Mouse (Mus musculus) intestine, embryonic 14.5 days (tissue): ENCODE measurements around the gene Scn3b. TPM values are rescaled to one million over a fixed set of nuclear protein-coding genes. Genes with fewer than 3 reads are reported as not detected.

Experiments
- ATAC-seq: fragments of 200-750 bp; cut with Nextera tagmentation; replicated peaks from 2 replicates; pipeline ENCODE4 v1.8.0; 2017; ENCODE audit warnings: low read depth, moderate number of reproducible peaks, moderate TSS enrichment, moderate library complexity; ENCODE audit not compliant: low FRiP score, low TSS enrichment
- DNase-seq: peaks from one replicate; pipeline ENCODE4 v3.0.0-alpha.2; 2018; ENCODE audit warnings: low spot score
- H3K27ac ChIP-seq: fragments of 300-500 bp; sonication (generic); 2 replicates; pipeline ENCODE4 v1.5.1; 2014; ENCODE audit warnings: low read depth, mild to moderate bottlenecking, control low read depth
- H3K27me3 ChIP-seq: fragments of 300-500 bp; sonication (generic); replicated peaks from 2 replicates; pipeline ENCODE4 v1.6.1; 2014; ENCODE audit warnings: low read length, control low read depth; ENCODE audit not compliant: control insufficient read depth, insufficient read depth
- H3K36me3 ChIP-seq: fragments of 300-500 bp; sonication (generic); 2 replicates; pipeline ENCODE4 v1.6.1; 2014; ENCODE audit warnings: low read length, control low read depth; ENCODE audit not compliant: control insufficient read depth, insufficient read depth
- H3K4me1 ChIP-seq: fragments of 300-500 bp; sonication (generic); replicated peaks from 2 replicates; pipeline ENCODE4 v1.6.1; 2014; ENCODE audit warnings: low read length, control low read depth, mixed read lengths; ENCODE audit not compliant: control insufficient read depth, insufficient read depth
- H3K4me2 ChIP-seq: fragments of 300-500 bp; sonication (generic); 2 replicates; pipeline ENCODE4 v1.6.1; 2014; ENCODE audit warnings: low read length
- H3K4me3 ChIP-seq: fragments of 300-500 bp; sonication (generic); 2 replicates; pipeline ENCODE4 v1.5.1; 2014; ENCODE audit warnings: low read depth, low read length, control low read depth, mixed read lengths
- H3K9ac ChIP-seq: fragments of 300-500 bp; sonication (generic); 2 replicates; pipeline ENCODE4 v1.6.1; 2014; ENCODE audit warnings: mild to moderate bottlenecking, low read length
- H3K9me3 ChIP-seq: fragments of 300-500 bp; sonication (generic); 2 replicates; pipeline ENCODE4 v1.6.1; 2016; ENCODE audit warnings: low read length, control low read depth; ENCODE audit not compliant: control insufficient read depth
- WGBS: fragments of 180-500 bp; shearing (Covaris S2); extraction: QIAGEN DNeasy Blood & Tissue Kit; methylation state at CpG from one replicate; pipeline ENCODE4 v1.1.7; 2014; 5-methylcytosine and 5-hydroxymethylcytosine counted together
- polyA plus RNA-seq: library from polyadenylated mRNA; unstranded; fragments of >200 nt; fragmentation: Nextera tagmentation; extraction: Ambion mirVana; gene quantifications from 2 replicates; pipeline ENCODE4 v1.2.1, GENCODE M21; 2014

The Scn3b gene
- polyA plus RNA-seq, 1 experiment from 2014 or later, result 6.9 TPM

GRCm38 (mm10) chr9:40239749-40240148 lies 29.3 kb upstream of the Scn3b start:
- Histone ChIP-seq H3K27me3 (peaks cover 4% of the 10 kb centered on the region; the same call in 1 of the 2 replicates), H3K36me3 (no peaks in the 10 kb centered on the region), H3K27ac (no peak overlapping the region), H3K9ac (no peak overlapping the region), H3K9me3 (no peaks in the 10 kb centered on the region), H3K4me2 (no peak overlapping the region), H3K4me3 (no peak overlapping the region), H3K4me1 (peaks cover 6% of the 10 kb centered on the region; the same call in 1 of the 2 replicates)
- 38% methylated on average over 4 of the region's 4 CpGs for WGBS
- DNase-seq (no peak), ATAC-seq (no peak)

GRCm38 (mm10) chr9:40240311-40240710 lies 28.7 kb upstream of the Scn3b start:
- H3K27ac ChIP-seq, result no peak overlapping the region
- ATAC-seq, result no peak
- peaks cover 8% of the 10 kb centered on the region; the same call in 1 of the 2 replicates for H3K4me1 ChIP-seq
- H3K4me2 ChIP-seq, result no peak overlapping the region
- no peak for DNase-seq
- 19% methylated on average over 5 of the region's 5 CpGs for WGBS
- H3K9ac ChIP-seq, result no peak overlapping the region
- H3K9me3 ChIP-seq, result no peaks in the 10 kb centered on the region
- H3K36me3 ChIP-seq, result no peaks in the 10 kb centered on the region
- no peak overlapping the region for H3K4me3 ChIP-seq
- peaks cover 4% of the 10 kb centered on the region; the same call in 1 of the 2 replicates for H3K27me3 ChIP-seq

DNA sequence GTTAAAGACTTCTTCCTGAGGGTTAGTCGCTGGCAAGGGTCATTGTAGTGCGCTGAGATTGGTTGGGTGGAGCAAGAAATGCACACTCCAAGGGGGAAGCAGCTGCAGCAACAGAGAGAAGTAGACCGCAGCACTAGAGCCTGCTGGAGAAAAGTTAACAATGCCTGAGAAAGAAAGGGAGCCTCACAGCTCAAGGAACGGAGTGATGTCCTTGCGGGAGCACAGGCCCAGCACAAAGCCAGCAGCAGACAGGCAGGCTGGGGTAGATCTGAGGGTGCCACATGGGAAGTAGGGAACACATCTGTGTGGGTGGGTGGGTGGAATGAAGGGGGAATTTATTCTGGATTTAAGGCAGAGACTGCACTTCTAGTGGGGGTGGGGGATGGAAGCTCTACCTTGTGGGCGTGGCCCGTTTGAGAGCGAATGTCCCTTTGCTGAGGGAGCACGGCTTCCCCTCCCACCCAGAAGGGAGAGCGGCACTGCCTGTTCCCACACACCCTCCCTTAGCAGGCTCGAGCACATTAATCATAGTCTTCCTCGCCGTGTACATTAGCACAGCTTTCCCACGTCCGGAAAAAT lies 27.7 kb upstream of the Scn3b start:
- peaks cover 8% of the 10 kb centered on the region; the same call in 1 of the 2 replicates for H3K4me1 ChIP-seq
- peak overlapping the region; percentile 44 for H3K4me3 ChIP-seq
- H3K36me3 ChIP-seq, result no peaks in the 10 kb centered on the region
- ATAC-seq, result peak; percentile 63
- 2% methylated on average over 15 of the region's 15 CpGs for WGBS
- H3K27ac ChIP-seq, result peak overlapping the region; percentile 47; the same call in 1 of the 2 replicates
- peaks cover 4% of the 10 kb centered on the region; the same call in 1 of the 2 replicates for H3K27me3 ChIP-seq
- H3K4me2 ChIP-seq, result peak overlapping the region; percentile 78
- DNase-seq, result peak; percentile 68
- H3K9me3 ChIP-seq, result no peaks in the 10 kb centered on the region
- peak overlapping the region; percentile 49 for H3K9ac ChIP-seq

DNA sequence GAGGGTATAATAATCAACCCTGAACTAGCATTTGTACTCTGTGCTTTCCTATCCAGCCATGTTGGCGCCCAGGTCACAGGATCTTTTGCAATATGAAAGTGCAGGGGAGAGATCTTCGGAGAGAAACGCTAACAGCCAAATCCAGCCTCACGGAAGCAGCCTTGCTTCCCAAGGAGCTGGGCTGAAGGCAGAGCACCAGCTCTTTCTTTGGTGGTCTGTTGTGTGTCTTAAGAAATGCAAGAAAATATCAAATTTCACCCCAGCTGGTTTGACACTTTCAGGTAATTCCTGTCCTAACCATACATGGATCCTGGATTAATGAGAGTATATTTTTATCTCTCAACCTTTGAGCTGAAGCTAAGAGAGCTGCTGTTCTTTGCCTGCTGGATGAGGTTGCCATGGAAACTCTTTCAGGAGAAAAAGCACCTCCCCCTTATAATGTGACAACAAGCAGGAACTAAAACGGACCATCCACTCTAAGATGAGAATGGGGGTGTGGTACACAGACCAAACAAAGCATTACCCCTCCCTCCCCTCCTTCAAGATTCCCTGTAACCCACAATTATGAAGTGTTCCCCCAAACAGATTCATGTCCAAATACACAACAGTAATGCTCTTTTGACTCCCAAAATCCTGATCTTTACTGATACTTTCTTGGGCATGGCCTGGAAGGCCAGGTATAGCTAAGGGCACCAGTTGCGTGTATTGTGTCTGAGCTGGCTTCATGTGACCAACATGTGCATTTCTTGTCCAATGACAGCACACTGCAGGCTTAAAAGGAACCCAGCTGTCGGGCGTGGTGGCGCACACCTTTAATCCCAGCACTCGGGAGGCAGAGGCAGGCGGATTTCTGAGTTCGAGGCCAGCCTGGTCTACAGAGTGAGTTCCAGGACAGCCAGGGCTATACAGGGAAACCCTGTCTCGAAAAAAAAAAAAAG lies 26.8 kb upstream of the Scn3b start:
- Histone ChIP-seq H3K27me3 (peaks cover 4% of the 10 kb centered on the region; the same call in 1 of the 2 replicates), H3K9me3 (no peaks in the 10 kb centered on the region), H3K27ac (peak overlapping the region; percentile 47), H3K4me2 (peak overlapping the region; percentile 78), H3K36me3 (no peaks in the 10 kb centered on the region), H3K9ac (peak overlapping the region; percentile 49), H3K4me1 (peaks cover 8% of the 10 kb centered on the region; the same call in 1 of the 2 replicates), H3K4me3 (peak overlapping the region; percentile 44)
- WGBS, result 54% methylated on average over 13 of the region's 13 CpGs
- ATAC-seq (peak; percentile 37), DNase-seq (peak; percentile 63)

GRCm38 (mm10) chr9:40245466-40245865 lies 23.6 kb upstream of the Scn3b start:
- H3K27ac ChIP-seq, result no peak overlapping the region
- no peak overlapping the region for H3K4me3 ChIP-seq
- ATAC-seq (no peak), DNase-seq (no peak)
- 51% methylated on average over 9 of the region's 9 CpGs for WGBS
- H3K27me3 ChIP-seq, result no peaks in the 10 kb centered on the region
- H3K9me3 ChIP-seq, result no peaks in the 10 kb centered on the region
- peaks cover 8% of the 10 kb centered on the region; the same call in 1 of the 2 replicates for H3K4me1 ChIP-seq
- H3K4me2 ChIP-seq, result no peak overlapping the region
- no peak overlapping the region for H3K9ac ChIP-seq
- no peaks in the 10 kb centered on the region for H3K36me3 ChIP-seq

DNA sequence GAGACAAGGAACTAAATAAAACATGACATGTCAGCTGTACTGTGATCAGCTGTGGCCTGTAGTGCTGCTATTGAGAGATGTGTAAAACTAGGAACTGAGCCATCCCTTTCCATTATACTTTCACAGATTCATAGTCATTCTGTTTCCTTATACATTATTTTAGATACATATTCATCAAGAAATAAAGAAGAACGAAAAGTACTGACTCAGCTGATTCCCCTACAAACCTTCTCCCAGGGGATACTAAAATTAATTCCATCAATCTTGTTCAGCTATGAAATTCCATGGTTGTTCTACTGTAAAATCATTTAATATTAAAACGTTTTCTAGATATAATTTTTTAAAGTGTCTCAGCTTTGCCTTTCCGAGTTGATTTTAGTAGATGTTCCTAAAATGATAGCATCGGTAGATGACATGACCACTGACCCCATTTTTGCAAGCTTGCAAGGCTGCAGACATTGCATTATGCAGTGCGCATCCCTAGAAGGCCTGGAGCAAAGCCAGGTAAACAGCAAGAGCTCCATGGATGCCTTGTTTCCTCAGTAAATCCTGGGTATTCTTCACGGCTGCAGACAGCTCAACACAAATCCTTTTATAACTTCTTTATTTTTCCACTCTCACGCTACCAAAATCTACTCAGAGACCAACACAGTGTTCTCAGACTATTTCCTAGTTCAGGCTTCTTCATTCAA lies 22.9 kb upstream of the Scn3b start:
- DNase-seq (no peak), ATAC-seq (no peak)
- H3K36me3 ChIP-seq, result no peaks in the 10 kb centered on the region
- WGBS, result 82% methylated on average over 7 of the region's 7 CpGs
- H3K4me2 ChIP-seq, result no peak overlapping the region
- H3K9me3 ChIP-seq, result no peaks in the 10 kb centered on the region
- H3K9ac ChIP-seq, result no peak overlapping the region
- peaks cover 7% of the 10 kb centered on the region; the same call in 1 of the 2 replicates for H3K4me1 ChIP-seq
- no peaks in the 10 kb centered on the region for H3K27me3 ChIP-seq
- no peak overlapping the region for H3K27ac ChIP-seq
- H3K4me3 ChIP-seq, result no peak overlapping the region

DNA sequence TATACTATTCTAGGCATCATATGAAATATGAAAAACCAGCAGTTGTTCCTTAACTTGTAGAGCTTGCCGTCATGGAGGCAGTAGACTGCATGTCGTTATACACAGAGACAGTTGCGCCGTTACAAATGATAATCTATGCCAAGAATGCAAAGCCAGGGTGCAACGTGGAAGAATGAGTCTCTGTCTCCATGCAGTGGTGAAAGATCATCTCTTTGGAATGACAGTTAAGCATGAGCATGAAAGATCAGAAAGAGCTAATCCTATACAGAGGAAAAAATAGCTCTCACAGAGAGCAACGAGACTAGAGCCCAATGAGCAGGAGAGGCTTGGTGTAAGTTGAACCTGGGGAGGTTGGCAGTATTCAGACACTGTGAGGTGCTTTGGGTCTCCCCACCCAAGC lies 22.3 kb upstream of the Scn3b start:
- H3K4me2 ChIP-seq, result no peak overlapping the region
- no peaks in the 10 kb centered on the region for H3K9me3 ChIP-seq
- H3K4me1 ChIP-seq, result peaks cover 2% of the 10 kb centered on the region; the same call in 1 of the 2 replicates
- DNase-seq (no peak), ATAC-seq (no peak)
- no peaks in the 10 kb centered on the region for H3K27me3 ChIP-seq
- H3K4me3 ChIP-seq, result no peak overlapping the region
- no peak overlapping the region for H3K27ac ChIP-seq
- H3K36me3 ChIP-seq, result no peaks in the 10 kb centered on the region
- no peak overlapping the region for H3K9ac ChIP-seq
- WGBS, result 72% methylated on average over 6 of the region's 6 CpGs

GRCm38 (mm10) chr9:40249106-40249505 lies 19.9 kb upstream of the Scn3b start:
- no peaks in the 10 kb centered on the region for H3K27me3 ChIP-seq
- no peak overlapping the region for H3K4me2 ChIP-seq
- no peaks in the 10 kb centered on the region for H3K9me3 ChIP-seq
- no peak for ATAC-seq
- H3K4me3 ChIP-seq, result no peak overlapping the region
- no peaks in the 10 kb centered on the region for H3K36me3 ChIP-seq
- no peak overlapping the region for H3K27ac ChIP-seq
- no peak overlapping the region for H3K9ac ChIP-seq
- DNase-seq, result no peak
- WGBS, result 59% methylated on average over 1 of the region's 1 CpGs
- 0 out of 2 replicates have a peak, but pooled peaks cover 2% of the 10 kb centered on the region for H3K4me1 ChIP-seq
